Mouse (Mus musculus): ENCODE results near the gene Hspb8. TPM values are rescaled to one million over a fixed set of nuclear protein-coding genes. Genes with fewer than 3 reads are reported as not detected.
"Not testable (repeated sequence)": the region's sequence is repeated elsewhere in the genome, so short reads cannot be mapped to it uniquely, and the experiment has no call there.

Gene Hspb8
- total RNA-seq, 2 experiments from 2014 or later: 39.3 to 41.3 TPM

- peak; percentile 77 for DNase-seq
Observed at GRCm38 (mm10) chr5:116392603-116393002, 30.1 kb downstream of the Hspb8 start.

- DNase-seq: peak; percentile 77
Observed at GRCm38 (mm10) chr5:116389856-116390542, 32.7 kb downstream of the Hspb8 start.

GRCm38 (mm10) chr5:116389321-116389720, 33.3 kb downstream of the Hspb8 start:
- DNase-seq: peak; percentile 51

GRCm38 (mm10) chr5:116387302-116387935, 35.2 kb downstream of the Hspb8 start:
- DNase-seq: no peak

GRCm38 (mm10) chr5:116386020-116386419, 36.6 kb downstream of the Hspb8 start:
- peak; percentile 75 for DNase-seq

GRCm38 (mm10) chr5:116382646-116383045, 40.0 kb downstream of the Hspb8 start:
- DNase-seq: not testable (repeated sequence)

- DNase-seq: peak; percentile 19
Observed at GRCm38 (mm10) chr5:116381726-116382125, 40.9 kb downstream of the Hspb8 start.

GRCm38 (mm10) chr5:116381217-116381616, 41.4 kb downstream of the Hspb8 start:
- DNase-seq: no peak

GRCm38 (mm10) chr5:116380384-116380783, 42.3 kb downstream of the Hspb8 start:
- no peak for DNase-seq

- DNase-seq: no peak
Observed at GRCm38 (mm10) chr5:116378872-116379271, 43.8 kb downstream of the Hspb8 start.

- no peak for DNase-seq
Observed at GRCm38 (mm10) chr5:116367923-116368322, 54.7 kb downstream of the Hspb8 start.

GRCm38 (mm10) chr5:116366889-116367682, 55.6 kb downstream of the Hspb8 start:
- no peak for DNase-seq

- DNase-seq: no peak
Observed at GRCm38 (mm10) chr5:116361342-116361741, 61.3 kb downstream of the Hspb8 start.

GRCm38 (mm10) chr5:116360751-116361150, 61.9 kb downstream of the Hspb8 start:
- DNase-seq: no peak

Other genes with a start within 250 kb of the Hspb8 start
- gene Ccdc60, start 133.9 kb downstream of the Hspb8 start, total RNA-seq (2021): under 1 TPM in 1 of 2 experiments, not detected in 1; 0.09 TPM
- 1 to 10 TPM; 2.8 to 2.9 TPM for gene Srrm4, start 169.0 kb upstream of the Hspb8 start, total RNA-seq (2021)